Mouse (Mus musculus) embryonic facial prominence, embryonic 15.5 days (tissue): Measurements from ENCODE around the gene BC037034. TPM values are rescaled to one million over a fixed set of nuclear protein-coding genes. Genes with fewer than 3 reads are reported as not detected.

Source experiments
- ATAC-seq: fragments of 200-750 bp; cut with Nextera tagmentation; 2 replicates; pipeline ENCODE4 v1.8.0; 2017; ENCODE audit warnings: low read depth, moderate TSS enrichment; ENCODE audit not compliant: insufficient number of reproducible peaks, low FRiP score, low TSS enrichment
- H3K27ac ChIP-seq: fragments of 300-500 bp; sonication (generic); replicated peaks from 2 replicates; pipeline ENCODE4 v1.5.1; 2015; ENCODE audit warnings: mild to moderate bottlenecking, inconsistent platforms
- H3K27me3 ChIP-seq: fragments of 300-500 bp; sonication (generic); 2 replicates; pipeline ENCODE4 v1.6.1; 2015; ENCODE audit warnings: inconsistent platforms
- H3K36me3 ChIP-seq: fragments of 300-500 bp; sonication (generic); 2 replicates; pipeline ENCODE4 v1.6.1; 2015; ENCODE audit warnings: mild to moderate bottlenecking, inconsistent platforms
- H3K4me1 ChIP-seq: fragments of 300-500 bp; sonication (generic); 2 replicates; pipeline ENCODE4 v1.6.1; 2015; ENCODE audit warnings: inconsistent platforms
- H3K4me2 ChIP-seq: fragments of 300-500 bp; sonication (generic); replicated peaks from 2 replicates; pipeline ENCODE4 v1.6.1; 2015; ENCODE audit warnings: mild to moderate bottlenecking, inconsistent platforms
- H3K4me3 ChIP-seq: fragments of 300-500 bp; sonication (generic); replicated peaks from 2 replicates; pipeline ENCODE4 v1.5.1; 2015; ENCODE audit warnings: mild to moderate bottlenecking, inconsistent platforms
- H3K9ac ChIP-seq: fragments of 300-500 bp; sonication (generic); 2 replicates; pipeline ENCODE4 v1.6.1; 2015; ENCODE audit warnings: inconsistent platforms
- H3K9me3 ChIP-seq: fragments of 300-500 bp; sonication (generic); replicated peaks from 2 replicates; pipeline ENCODE4 v1.6.1; 2016; ENCODE audit warnings: inconsistent platforms
- WGBS: fragments of 180-500 bp; shearing (Covaris S2); methylation state at CpG from one replicate; pipeline ENCODE4 v1.1.7; 2015; 5-methylcytosine and 5-hydroxymethylcytosine counted together
- polyA plus RNA-seq: library from polyadenylated mRNA; unstranded; fragments of >200 nt; fragmentation: Nextera tagmentation; extraction: Ambion mirVana; gene quantifications from 2 replicates; pipeline ENCODE4 v1.2.1, GENCODE M21; 2015

BC037034 gene
- polyA plus RNA-seq: 7.4 and 7.7 TPM in 2 replicates

DNA sequence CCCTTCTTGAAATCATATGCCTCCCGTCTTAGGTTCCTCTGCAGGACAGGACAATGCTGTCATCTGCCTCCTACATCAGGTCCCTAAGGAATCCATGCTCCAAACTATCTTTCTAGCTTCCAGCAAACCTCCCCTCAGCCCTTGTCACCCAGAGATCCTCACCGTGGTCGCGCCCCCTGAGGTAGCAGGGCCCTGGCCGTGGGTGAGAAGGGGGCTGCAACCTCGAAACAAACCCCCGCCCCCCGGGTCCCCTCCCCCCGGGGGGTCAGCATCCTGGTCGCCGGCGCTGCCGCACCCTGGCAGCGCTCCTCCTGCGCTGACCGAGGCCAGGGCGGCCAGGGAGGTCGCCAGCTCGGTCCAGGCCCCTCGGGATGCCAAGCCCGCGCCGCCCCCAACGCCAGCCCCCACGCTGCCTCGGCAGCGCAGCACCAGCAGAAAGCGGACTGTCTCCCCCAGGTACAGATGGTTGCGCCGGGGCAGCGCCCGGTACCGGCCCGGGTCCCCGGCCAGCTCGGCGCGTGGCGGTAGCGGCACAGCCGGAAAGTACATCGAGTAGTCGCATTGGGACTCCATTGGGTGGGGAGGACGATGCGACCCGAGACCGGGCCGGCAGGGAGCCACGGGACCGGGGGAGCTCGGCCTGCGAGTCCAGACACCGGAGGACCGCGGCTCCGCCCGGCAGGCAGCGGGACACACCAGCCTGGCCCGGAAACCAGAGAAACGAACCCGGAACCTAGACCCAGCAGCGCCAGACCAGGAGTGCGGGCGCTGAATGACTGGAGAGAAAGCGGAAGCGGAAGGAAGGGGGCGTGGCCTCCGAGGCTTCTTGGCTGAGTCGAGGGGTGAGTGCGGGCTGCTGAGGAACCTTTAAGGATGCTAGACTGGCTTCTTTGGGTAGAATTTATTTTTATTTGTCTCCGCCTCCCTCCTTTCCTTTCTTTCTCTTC, at the start of gene BC037034:
TSS of gene BC037034 (minus strand) at position 774 of the 947 bp plus-strand sequence.
- H3K36me3 ChIP-seq: peaks cover 49% of the 10 kb centered on the region
- under 1% methylated on average over 65 of the region's 71 CpGs for WGBS
- peak within 1 kb of the TSS; percentile 89 for H3K4me3 ChIP-seq
- H3K9me3 ChIP-seq: no peaks in the 10 kb centered on the region
- H3K27me3 ChIP-seq: no peaks in the 10 kb centered on the region
- peak; percentile 84 for ATAC-seq
- H3K27ac ChIP-seq: peak within 1 kb of the TSS; percentile 79
- H3K4me1 ChIP-seq: peaks cover 23% of the 10 kb centered on the region
- H3K9ac ChIP-seq: peak within 1 kb of the TSS; percentile 89
- H3K4me2 ChIP-seq: peak within 1 kb of the TSS; percentile 90

DNA sequence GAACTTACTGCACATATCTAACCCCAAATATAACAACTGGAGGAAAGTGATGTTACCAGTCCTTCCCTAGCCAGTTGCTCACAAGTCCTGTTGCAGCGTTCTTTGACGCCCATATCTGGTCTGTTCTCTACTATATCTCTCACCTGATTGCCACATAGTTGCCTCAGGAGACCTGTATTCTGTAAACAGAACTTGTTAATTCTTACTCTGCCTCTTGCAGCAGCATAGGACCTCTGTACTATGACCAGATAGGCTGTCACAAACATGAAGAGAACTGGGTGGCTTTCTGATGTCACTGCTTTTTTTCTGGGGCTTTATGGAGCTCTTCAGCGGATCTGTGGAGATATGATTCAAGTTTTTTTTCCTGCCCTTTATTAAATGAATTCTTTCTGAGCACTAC, 49.0 kb upstream of the BC037034 start:
- no peaks in the 10 kb centered on the region for H3K4me1 ChIP-seq
- no peak overlapping the region for H3K4me2 ChIP-seq
- H3K27ac ChIP-seq: no peak overlapping the region
- H3K4me3 ChIP-seq: no peak overlapping the region
- H3K9me3 ChIP-seq: no peaks in the 10 kb centered on the region
- H3K36me3 ChIP-seq: no peaks in the 10 kb centered on the region
- WGBS: 85% methylated on average over 3 of the region's 3 CpGs
- ATAC-seq: no peak
- no peak overlapping the region for H3K9ac ChIP-seq
- no peaks in the 10 kb centered on the region for H3K27me3 ChIP-seq

DNA sequence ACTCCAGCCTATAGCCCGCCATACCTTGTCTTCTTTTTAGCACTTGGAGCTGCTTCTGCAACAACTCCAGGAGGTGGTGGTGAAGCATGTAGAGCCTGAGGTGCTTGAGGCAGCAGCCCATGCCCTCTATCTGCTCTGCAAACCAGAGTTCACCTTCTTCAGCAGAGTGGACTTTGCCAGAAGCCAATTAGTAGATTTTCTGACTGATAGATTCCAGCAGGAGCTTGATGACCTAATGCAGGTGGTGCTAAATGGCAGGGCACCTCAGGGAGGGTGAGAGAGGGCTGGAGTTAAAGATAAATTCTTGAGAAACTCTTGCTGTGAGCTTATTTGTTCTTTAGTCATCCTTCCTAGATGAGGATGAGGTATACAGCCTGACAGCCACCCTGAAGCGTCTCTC, 35.8 kb upstream of the BC037034 start:
- Histone ChIP-seq H3K27me3 (no peaks in the 10 kb centered on the region), H3K4me2 (no peak overlapping the region), H3K9me3 (no peaks in the 10 kb centered on the region), H3K4me1 (no peaks in the 10 kb centered on the region), H3K4me3 (no peak overlapping the region), H3K36me3 (no peaks in the 10 kb centered on the region), H3K9ac (no peak overlapping the region), H3K27ac (no peak overlapping the region)
- 73% methylated on average over 2 of the region's 2 CpGs for WGBS
- ATAC-seq: no peak

DNA sequence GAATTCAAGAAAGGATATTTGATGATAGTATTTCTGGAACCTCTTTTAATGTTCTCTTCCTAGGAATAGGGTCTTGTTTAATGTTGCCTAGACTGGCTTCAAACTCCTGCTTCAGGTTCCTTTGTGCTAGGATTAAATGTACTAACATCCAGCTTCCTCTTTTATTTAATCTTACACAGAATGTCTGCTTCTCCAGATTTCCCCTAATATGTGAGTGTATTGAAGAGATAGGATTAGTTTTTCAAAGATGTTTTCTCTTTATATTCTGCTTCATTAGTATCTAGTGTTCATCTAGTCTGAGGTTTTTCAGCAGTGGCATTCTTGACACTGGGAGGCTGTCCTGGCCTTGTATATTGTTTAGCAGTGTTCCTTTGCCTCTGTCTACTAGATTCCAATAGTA, 30.3 kb upstream of the BC037034 start:
- H3K36me3 ChIP-seq: no peaks in the 10 kb centered on the region
- H3K27me3 ChIP-seq: no peaks in the 10 kb centered on the region
- ATAC-seq: no peak
- H3K27ac ChIP-seq: no peak overlapping the region
- H3K4me1 ChIP-seq: no peaks in the 10 kb centered on the region
- H3K4me3 ChIP-seq: no peak overlapping the region
- no peak overlapping the region for H3K4me2 ChIP-seq
- H3K9me3 ChIP-seq: no peaks in the 10 kb centered on the region
- H3K9ac ChIP-seq: no peak overlapping the region

DNA sequence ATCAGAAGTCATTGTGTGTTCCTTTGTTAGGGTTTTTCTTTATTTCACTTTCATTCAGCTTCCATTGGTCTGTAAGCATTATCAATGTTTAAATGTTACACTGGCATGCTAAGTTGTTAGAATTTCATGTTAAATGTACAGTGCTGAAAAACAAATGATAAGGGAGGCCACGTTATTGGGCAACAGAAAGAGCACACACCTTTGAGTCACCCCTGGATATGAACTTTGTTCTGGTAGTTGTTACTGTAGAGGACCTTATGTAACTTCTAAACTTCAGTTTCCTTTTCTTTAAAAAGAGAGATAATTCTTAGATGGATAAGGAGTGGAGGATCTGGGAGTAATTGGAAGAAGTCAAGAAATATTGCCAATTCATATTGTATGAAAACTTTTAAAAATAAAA, 27.8 kb upstream of the BC037034 start:
- no peak overlapping the region for H3K4me3 ChIP-seq
- H3K9me3 ChIP-seq: no peaks in the 10 kb centered on the region
- H3K27ac ChIP-seq: no peak overlapping the region
- H3K4me1 ChIP-seq: no peaks in the 10 kb centered on the region
- 86% methylated on average over 1 of the region's 1 CpGs for WGBS
- no peak overlapping the region for H3K9ac ChIP-seq
- H3K27me3 ChIP-seq: no peaks in the 10 kb centered on the region
- ATAC-seq: no peak
- no peak overlapping the region for H3K4me2 ChIP-seq
- H3K36me3 ChIP-seq: no peaks in the 10 kb centered on the region

DNA sequence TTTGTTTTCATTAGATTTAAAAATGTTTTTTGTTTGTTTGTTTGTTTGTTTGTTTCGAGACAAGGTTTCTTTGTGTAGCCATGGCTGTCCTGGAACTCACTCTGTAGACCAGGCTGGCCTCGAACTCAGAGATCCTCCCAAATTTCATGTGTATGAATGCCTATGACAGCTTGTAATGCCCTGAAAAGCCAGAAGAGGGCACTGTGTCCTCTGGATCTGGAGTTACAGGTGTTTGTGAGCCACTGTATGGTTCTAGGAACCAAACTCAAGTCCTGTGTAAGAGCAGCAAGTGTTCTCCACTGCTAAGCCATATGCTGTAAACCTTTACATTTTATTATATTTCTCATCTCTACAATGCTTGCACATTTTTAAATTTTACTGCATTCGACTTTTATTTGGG, 24.0 kb upstream of the BC037034 start:
- 77% methylated on average over 3 of the region's 3 CpGs for WGBS
- H3K4me2 ChIP-seq: no peak overlapping the region
- H3K27me3 ChIP-seq: no peaks in the 10 kb centered on the region
- no peak overlapping the region for H3K9ac ChIP-seq
- H3K4me1 ChIP-seq: no peaks in the 10 kb centered on the region
- no peak for ATAC-seq
- no peak overlapping the region for H3K4me3 ChIP-seq
- H3K9me3 ChIP-seq: no peaks in the 10 kb centered on the region
- no peaks in the 10 kb centered on the region for H3K36me3 ChIP-seq
- no peak overlapping the region for H3K27ac ChIP-seq

DNA sequence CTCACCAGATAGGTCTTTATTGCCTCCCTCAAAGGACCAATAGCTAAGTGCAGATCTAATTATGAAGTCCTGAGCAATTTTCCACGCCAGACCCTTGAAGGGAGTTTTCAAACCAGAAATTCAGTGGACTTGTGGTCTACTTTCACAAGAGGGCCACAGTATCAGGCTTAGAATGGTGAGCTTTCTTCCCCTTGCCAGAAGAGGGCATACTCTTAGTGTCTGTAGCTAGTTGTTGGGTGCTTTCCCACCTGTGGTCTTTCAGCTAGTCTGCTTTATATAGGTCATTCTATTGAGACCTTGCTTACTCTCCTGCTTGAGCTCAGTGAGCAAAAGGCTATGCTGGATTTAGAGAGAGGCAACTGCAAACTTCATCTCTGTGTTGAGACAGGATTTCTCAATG, 19.7 kb upstream of the BC037034 start:
- no peak overlapping the region for H3K9ac ChIP-seq
- H3K4me3 ChIP-seq: no peak overlapping the region
- H3K9me3 ChIP-seq: no peaks in the 10 kb centered on the region
- H3K27ac ChIP-seq: no peak overlapping the region
- WGBS: 58% methylated on average over 1 of the region's 1 CpGs
- 0 out of 2 replicates have a peak, but pooled peaks cover 5% of the 10 kb centered on the region for H3K27me3 ChIP-seq
- peaks cover 11% of the 10 kb centered on the region for H3K4me1 ChIP-seq
- H3K36me3 ChIP-seq: no peaks in the 10 kb centered on the region
- no peak for ATAC-seq
- no peak overlapping the region for H3K4me2 ChIP-seq

DNA sequence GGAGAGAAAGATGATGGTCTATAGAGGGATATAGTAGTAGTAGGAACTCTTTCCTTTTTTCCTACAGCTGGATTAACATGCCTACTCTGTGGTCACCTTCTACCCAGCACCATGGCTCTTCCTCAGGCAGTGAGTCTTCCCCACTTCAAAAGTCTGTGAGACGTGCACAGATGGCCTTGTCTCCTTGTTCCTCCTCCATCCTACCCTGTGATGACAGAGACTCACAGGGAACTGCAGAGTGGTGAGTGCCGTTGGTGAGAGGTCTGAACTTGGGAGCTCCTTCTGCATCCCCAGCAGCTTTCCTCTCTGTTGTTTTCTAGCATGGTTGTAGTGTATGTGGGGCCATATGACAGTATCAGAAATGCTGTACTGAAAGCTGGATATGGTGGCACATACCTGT, 18.0 kb upstream of the BC037034 start:
- Histone ChIP-seq H3K4me1 (peaks cover 16% of the 10 kb centered on the region), H3K27me3 (0 out of 2 replicates have a peak, but pooled peaks cover 5% of the 10 kb centered on the region), H3K4me2 (no peak overlapping the region), H3K27ac (no peak overlapping the region), H3K36me3 (peaks cover 3% of the 10 kb centered on the region; the same call in 1 of the 2 replicates), H3K9ac (no peak overlapping the region), H3K4me3 (no peak overlapping the region), H3K9me3 (no peaks in the 10 kb centered on the region)
- no peak for ATAC-seq
- 83% methylated on average over 2 of the region's 2 CpGs for WGBS

DNA sequence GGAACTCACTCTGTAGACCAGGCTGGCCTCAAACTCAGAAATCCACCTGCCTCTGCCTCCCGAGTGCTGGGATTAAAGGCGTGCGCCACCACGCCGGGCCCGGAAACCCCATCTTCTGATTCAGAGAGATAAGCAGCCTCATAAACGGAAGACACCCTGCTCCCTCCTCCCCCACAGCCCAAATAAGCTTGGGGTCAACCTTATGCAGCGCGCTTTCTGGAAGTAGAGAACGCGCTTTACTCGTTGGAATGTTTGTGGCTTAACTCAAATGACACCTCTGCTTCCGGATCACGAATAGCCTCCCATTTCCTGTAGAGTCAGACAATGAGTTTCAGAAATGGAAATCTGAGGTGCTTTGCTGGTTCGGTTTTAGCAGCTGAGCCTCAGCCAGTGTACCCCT, 17.0 kb upstream of the BC037034 start:
- peaks cover 24% of the 10 kb centered on the region for H3K4me1 ChIP-seq
- peak overlapping the region; percentile 82; the same call in 1 of the 2 replicates for H3K4me2 ChIP-seq
- peaks cover 3% of the 10 kb centered on the region; the same call in 1 of the 2 replicates for H3K36me3 ChIP-seq
- no peak for ATAC-seq
- 91% methylated on average over 15 of the region's 15 CpGs for WGBS
- H3K27me3 ChIP-seq: 0 out of 2 replicates have a peak, but pooled peaks cover 5% of the 10 kb centered on the region
- no peak overlapping the region for H3K4me3 ChIP-seq
- no peaks in the 10 kb centered on the region for H3K9me3 ChIP-seq
- no peak overlapping the region for H3K27ac ChIP-seq
- no peak overlapping the region for H3K9ac ChIP-seq

DNA sequence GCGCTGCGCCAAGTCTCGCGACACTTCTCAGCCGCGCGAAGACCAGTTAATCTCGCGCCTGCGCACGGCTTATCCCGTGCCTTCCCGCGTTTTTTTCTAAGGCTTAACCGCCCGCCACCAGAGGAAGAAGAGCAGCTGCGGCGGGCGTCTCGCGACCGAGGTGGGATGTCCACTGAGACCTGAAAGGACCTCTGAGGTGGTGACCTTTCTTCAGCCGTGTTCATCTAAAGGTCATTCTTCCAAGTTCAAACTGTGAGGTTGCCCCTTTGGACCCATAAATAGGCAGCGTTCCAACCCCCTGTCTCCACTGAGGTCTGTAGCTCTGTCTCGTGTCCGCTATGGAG, 16.6 kb upstream of the BC037034 start:
- 24% methylated on average over 26 of the region's 26 CpGs for WGBS
- Histone ChIP-seq H3K9ac (no peak overlapping the region), H3K27ac (no peak overlapping the region), H3K9me3 (no peaks in the 10 kb centered on the region), H3K4me1 (peaks cover 29% of the 10 kb centered on the region), H3K4me2 (peak overlapping the region; percentile 82), H3K36me3 (peaks cover 3% of the 10 kb centered on the region; the same call in 1 of the 2 replicates), H3K27me3 (0 out of 2 replicates have a peak, but pooled peaks cover 5% of the 10 kb centered on the region), H3K4me3 (peak overlapping the region; percentile 75)
- no peak for ATAC-seq

DNA sequence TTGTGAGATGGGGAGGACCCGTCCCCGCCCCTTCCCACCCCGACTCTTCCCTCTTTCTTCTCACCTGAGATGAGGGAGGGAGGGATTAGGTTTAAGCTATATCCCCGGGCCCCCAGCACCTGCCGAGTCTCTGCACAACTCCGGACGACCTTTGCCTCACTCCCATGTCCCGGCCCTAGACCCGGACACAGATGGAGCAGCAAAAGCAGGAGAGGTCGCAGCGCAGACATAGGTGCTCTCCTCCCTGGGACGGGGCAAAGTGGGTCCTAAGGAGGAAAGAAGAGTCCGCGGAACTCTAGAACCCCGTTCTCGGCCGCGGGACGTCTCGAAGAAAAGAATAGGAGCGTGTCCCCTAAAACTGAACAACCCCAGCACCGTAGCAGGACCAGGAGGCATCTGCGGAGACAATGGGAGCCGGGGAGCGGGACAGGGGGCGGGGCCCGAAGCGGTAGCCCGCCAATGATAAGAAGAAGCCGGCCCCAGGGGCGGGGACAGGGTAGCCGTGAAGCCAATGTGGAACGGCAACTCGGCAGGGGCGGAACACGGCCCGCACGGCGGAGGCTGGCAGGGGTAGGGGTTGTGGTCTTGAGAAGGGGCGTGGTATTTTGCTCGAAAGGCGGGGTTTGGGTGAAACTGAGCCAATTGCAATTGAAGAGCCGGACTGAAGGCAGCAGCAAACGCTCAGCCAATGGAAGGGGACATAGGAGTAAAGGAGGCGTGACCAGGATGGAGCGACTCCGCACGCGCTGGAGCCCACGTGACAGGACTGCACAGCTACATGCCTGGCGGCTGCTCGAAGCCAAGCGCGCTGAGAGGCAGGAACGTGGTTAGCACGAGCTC, 16.0 kb upstream of the BC037034 start, which contains the start of the genes Gm43720, Gpc2 and Stag3:
TSS of gene Gm43720 (minus strand) at position 374 of the 840 bp plus-strand sequence.
TSS of gene Gpc2 (minus strand) at position 421 of the 840 bp plus-strand sequence.
TSS of gene Stag3 (plus strand) at position 656 of the 840 bp plus-strand sequence.
- peak; percentile 99 for ATAC-seq
- peak within 1 kb of the TSS; percentile 82 for H3K4me2 ChIP-seq
- H3K27me3 ChIP-seq: 0 out of 2 replicates have a peak, but pooled peaks cover 5% of the 10 kb centered on the region
- H3K27ac ChIP-seq: peak within 1 kb of the TSS; percentile 60; the same call in 1 of the 2 replicates
- peaks cover 3% of the 10 kb centered on the region; the same call in 1 of the 2 replicates for H3K36me3 ChIP-seq
- WGBS: under 1% methylated on average over 56 of the region's 56 CpGs
- peak within 1 kb of the TSS; percentile 62 for H3K9ac ChIP-seq
- H3K4me3 ChIP-seq: peak within 1 kb of the TSS; percentile 75
- H3K9me3 ChIP-seq: no peaks in the 10 kb centered on the region
- peaks cover 34% of the 10 kb centered on the region for H3K4me1 ChIP-seq
